Mouse (Mus musculus) adrenal gland, adult (tissue): ENCODE data around the gene Ntng1.

Experiments used
- DNase-seq, 2 experiments: peaks; one replicate each; pipeline ENCODE4 v3.0.0; 2022 to 2023; ENCODE audit warnings: low spot score in 1 of 2; ENCODE audit not compliant: inconsistent age in 2 of 2

Gene Ntng1

GRCm38 (mm10) chr3:109932261-109932660 lies 211.6 kb downstream of the Ntng1 start:
- no peak for DNase-seq

DNA sequence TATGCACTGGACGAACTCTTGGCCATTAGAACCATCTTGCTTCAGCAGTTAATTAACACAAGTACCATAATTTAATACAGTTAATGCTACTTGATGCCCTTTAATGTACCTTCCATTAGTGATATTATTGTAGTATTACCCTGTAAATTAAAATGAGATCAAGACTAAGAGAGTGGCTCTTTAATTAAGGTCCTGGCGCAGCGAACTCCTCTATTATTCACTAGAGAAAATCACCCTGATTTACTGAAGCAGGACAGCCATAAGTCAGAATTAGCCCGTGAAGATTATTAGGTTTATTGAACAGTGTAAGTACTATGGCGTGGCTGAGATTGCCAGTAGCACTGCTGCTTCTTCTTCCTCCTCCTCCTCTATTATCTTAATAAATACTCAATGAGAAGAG lies 212.8 kb downstream of the Ntng1 start:
- DNase-seq, result no peak

GRCm38 (mm10) chr3:109923788-109924187 lies 220.0 kb downstream of the Ntng1 start:
- no peak for DNase-seq

DNA sequence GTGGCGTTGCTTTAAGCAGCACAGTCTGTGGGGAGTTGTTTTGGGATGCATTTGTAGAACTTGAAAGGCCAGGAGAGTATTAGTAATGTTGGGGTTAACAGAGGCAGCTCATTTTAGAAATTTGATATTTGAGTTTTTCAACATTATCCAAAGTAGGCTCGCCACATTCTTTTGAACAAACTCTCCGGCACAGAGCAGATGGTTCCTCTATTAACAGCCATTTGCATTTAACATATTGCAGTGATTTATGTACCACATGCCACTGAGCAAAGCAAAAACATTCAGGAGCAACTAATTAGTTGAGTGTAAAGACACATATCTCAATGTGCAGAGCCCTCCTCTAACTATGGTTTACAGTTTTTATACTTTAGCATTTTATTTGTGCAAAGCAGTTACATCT lies 224.8 kb downstream of the Ntng1 start:
- DNase-seq, result no peak

- peak in 1 of 2 experiments; percentile 37 for DNase-seq
These were observed 225.7 kb downstream of the Ntng1 start for GRCm38 (mm10) chr3:109917926-109918694.

DNA sequence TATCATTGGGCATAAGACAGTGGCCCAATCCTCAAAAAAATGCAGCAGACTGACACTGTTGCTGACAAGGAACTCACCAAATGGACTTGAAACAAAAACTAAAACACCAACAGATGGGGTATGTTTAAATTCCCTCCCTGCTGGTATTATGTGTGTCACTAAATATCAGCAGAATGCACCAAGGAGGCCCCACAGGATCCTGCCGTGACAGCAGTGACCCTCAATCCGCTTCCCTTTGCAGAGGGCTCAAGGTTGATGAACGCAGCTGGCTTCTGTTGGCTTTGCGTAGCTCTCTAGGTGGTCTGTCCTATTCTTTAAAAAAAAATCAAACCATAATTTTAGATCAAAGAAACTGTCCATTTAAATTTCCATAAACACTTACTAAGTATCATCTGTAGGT lies 226.7 kb downstream of the Ntng1 start:
- DNase-seq, result no peak

DNA sequence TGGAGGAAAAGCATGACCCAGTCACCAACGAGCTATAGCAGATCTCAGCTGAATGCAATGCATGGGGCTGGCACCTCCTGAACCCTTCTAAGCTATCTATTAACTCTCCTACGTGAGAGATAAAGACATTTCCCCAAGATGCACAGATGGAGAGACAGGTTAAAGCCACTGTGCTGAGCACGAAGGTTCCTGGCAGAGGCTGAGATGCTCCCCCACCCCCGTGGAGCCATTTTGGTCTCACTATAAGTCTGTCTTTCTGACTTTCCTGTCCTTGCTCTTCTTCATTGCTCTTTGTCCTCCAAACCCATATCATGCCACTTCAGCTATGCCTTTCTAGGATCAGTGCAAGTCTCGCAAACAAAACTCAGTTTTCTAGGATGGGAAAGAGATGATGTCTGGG lies 229.6 kb downstream of the Ntng1 start:
- no peak for DNase-seq

GRCm38 (mm10) chr3:109890600-109890999 lies 253.2 kb downstream of the Ntng1 start:
- DNase-seq, result no peak

DNA sequence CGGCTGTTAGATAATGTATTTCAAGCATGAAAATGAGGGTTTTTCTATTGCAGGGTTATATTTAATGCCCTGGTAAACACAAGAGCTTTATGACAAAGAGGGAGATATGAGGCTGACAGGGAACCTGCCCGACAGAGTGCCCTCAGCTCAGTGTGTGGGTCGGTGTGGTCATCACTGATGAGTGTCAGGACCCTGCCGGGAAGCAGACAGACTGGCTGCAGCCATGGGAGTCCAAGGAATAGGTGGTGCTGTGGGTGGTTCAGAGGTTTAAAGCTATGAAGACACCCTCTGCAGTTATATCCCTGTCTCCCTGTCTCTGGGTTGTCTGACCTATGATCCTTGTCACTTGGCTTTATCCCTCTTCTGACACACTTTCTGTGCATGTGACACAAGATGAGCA lies 258.1 kb downstream of the Ntng1 start:
- DNase-seq, result no peak

GRCm38 (mm10) chr3:109879061-109879460 lies 264.8 kb downstream of the Ntng1 start:
- DNase-seq, result peak in 1 of 2 experiments; percentile 54

GRCm38 (mm10) chr3:109871986-109872385 lies 271.8 kb downstream of the Ntng1 start:
- peak in 1 of 2 experiments; percentile 47 for DNase-seq

DNA sequence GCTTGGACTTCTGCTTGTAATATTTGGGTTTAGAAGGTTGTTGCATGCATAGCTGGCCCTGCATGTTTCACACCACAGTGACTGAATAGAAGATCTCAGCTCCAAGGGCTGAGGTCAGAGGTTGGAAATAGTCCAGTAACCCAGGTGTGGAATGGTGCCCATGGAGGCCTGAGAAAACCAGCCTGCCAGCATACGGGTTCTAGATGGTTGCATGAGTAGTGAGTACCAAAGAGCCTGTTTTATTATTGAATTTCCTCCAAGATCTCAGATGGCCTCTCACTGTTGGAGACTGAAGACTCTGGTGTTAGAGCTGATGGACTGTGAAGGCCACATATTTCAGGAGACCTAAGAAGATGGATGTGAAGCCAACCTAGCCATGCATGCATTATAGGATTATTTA lies 285.5 kb downstream of the Ntng1 start:
- DNase-seq, result no peak

DNA sequence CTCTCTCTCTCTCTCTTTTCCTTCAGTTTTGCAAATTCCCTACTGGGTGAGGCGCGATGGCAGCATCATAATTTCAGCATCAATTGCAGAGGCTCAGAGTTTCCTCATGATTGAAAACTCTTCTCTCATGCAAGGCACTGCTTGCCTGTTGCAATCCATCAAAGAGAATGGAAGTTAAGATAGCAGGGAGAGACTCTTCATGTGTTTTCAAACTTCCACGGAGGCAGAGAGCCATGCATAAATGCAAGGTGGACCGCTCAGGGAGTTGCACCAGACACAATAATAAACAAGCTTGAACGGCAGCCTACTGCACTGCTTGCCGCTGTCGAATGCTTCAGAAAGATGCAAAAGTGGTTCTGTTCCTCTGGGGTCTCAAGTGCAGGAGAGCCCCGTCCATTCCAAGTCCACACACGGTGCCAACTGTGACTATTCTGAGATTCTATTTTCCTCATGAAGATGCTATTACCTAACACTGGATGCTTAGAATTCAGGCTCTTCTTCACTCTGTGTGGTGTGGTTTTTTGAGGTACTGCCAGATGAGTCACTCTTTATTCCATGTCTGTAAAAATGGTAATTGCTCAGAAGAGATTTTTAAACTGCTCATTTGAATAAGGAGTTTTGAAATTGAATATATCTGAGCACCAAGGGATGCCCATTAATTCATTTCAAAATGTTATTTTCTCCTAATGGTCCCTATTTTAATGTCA lies 289.2 kb downstream of the Ntng1 start:
- DNase-seq, result no peak

- DNase-seq, result no peak
These were observed 297.2 kb downstream of the Ntng1 start for GRCm38 (mm10) chr3:109846660-109847059.

DNA sequence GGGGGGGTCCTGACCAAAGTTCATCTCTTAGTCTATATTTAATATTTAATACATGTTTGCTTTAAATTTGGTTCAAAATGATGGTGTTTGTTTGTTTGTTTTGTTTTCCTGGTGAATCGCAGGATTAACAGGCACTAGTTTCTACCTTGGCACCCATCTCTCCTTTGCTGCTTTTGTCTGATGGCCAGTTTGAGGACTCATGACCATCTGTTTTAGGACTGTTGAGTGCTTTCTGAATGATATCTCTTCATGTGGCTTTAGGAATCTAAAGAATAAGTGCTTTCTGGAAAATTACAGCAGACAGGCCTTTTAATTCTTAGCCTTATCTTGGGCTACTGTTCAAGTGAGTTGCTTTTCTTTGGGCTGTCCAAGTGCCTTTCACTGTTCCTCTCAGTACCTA lies 318.0 kb downstream of the Ntng1 start:
- no peak for DNase-seq

GRCm38 (mm10) chr3:109822803-109823474 lies 320.9 kb downstream of the Ntng1 start:
- no peak for DNase-seq

DNA sequence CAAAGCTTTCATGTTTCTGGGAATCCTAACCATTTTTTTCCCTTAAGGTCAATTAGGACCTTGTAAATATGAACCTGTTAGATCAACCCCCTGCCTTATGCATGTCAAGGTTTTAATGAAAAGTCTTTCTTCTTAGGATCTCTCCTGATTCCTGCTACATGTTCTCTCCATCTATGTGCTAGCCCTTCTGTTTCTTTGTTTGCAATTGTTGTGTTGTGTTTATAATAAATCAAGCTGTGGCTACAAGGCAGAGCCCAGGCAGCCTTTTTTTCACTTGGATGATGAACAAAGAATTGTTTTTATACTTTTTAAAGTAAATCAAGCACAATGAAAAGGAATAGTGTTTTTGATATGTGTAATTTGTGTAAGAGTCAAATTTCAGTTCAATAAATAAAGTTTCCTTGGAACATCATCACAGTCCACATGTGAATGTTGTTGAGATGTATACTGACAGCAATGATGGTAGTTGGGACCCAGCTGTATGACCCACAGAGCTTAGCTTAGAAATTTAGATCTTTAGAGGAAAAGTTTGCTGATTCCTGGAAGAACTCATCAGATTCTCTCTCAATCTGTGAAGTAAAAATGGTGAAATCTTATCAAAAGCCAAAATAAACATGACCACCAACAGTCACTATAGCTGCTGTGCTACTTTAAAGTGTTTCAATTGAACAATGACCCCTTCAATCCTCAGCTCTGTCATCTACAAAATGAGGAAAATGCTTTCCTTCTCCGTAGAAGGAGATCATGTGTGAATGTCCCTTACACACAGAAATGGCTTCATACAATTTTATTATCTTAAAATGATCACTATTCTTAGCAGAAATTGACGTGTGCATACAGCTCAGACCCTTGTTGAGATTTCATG lies 324.8 kb downstream of the Ntng1 start:
- DNase-seq, result no peak

- DNase-seq, result no peak
These were observed 334.7 kb downstream of the Ntng1 start for GRCm38 (mm10) chr3:109809065-109809464.

- no peak for DNase-seq
These were observed 336.4 kb downstream of the Ntng1 start for GRCm38 (mm10) chr3:109807211-109807934.

- no peak for DNase-seq
These were observed 339.7 kb downstream of the Ntng1 start for GRCm38 (mm10) chr3:109804145-109804544.
